Mouse (Mus musculus) spleen, postnatal 36 days (tissue): ENCODE measurements around the gene Marf1.
"Not testable (repeated sequence)": the region's sequence is repeated elsewhere in the genome, so short reads cannot be mapped to it uniquely, and the experiment has no call there.

Source experiments
- DNase-seq, 2 experiments: peaks; one replicate each; pipeline ENCODE4 v3.0.0; 2022; ENCODE audit warnings: low spot score in 2 of 2, mixed read lengths in 1 of 2

The Marf1 gene

GRCm38 (mm10) chr16:14066571-14066970, 96.6 kb downstream of the Marf1 start:
- not testable (repeated sequence) for DNase-seq

GRCm38 (mm10) chr16:14059869-14060268, 103.3 kb downstream of the Marf1 start:
- DNase-seq, result no peak
